Mouse (Mus musculus) neural tube, embryonic 12.5 days (tissue): ENCODE data around the gene Hes2. TPM values are rescaled to one million over a fixed set of nuclear protein-coding genes. Genes with fewer than 3 reads are reported as not detected.

Experiments
- ATAC-seq: fragments of 200-750 bp; cut with Nextera tagmentation; 2 replicates; pipeline ENCODE4 v1.8.0; 2017; ENCODE audit warnings: low read depth, mild to moderate bottlenecking, moderate TSS enrichment, moderate library complexity; ENCODE audit not compliant: low FRiP score
- H3K27ac ChIP-seq: fragments of 300-500 bp; sonication (generic); 2 replicates; pipeline ENCODE4 v1.5.1; 2016
- H3K27me3 ChIP-seq: fragments of 300-500 bp; sonication (generic); replicated peaks from 2 replicates; pipeline ENCODE4 v1.6.1; 2016; ENCODE audit warnings: mild to moderate bottlenecking
- H3K36me3 ChIP-seq: fragments of 300-500 bp; sonication (generic); 2 replicates; pipeline ENCODE4 v1.6.1; 2016; ENCODE audit warnings: mild to moderate bottlenecking
- H3K4me1 ChIP-seq: fragments of 300-500 bp; sonication (generic); 2 replicates; pipeline ENCODE4 v1.6.1; 2016
- H3K4me2 ChIP-seq: fragments of 300-500 bp; sonication (generic); replicated peaks from 2 replicates; pipeline ENCODE4 v1.6.1; 2016; ENCODE audit warnings: mild to moderate bottlenecking
- H3K4me3 ChIP-seq: fragments of 300-500 bp; sonication (generic); 2 replicates; pipeline ENCODE4 v1.5.1; 2016
- H3K9ac ChIP-seq: fragments of 300-500 bp; sonication (generic); 2 replicates; pipeline ENCODE4 v1.6.1; 2016; ENCODE audit warnings: mild to moderate bottlenecking
- H3K9me3 ChIP-seq: fragments of 300-500 bp; sonication (generic); 2 replicates; pipeline ENCODE4 v1.6.1; 2016; ENCODE audit warnings: mild to moderate bottlenecking
- WGBS: fragments of 180-500 bp; shearing (Covaris S2); methylation state at CpG from one replicate; pipeline ENCODE4 v1.1.7; 2016; 5-methylcytosine and 5-hydroxymethylcytosine counted together
- polyA plus RNA-seq: library from polyadenylated mRNA; unstranded; fragments of >200 nt; fragmentation: Nextera tagmentation; extraction: Ambion mirVana; gene quantifications from 2 replicates; pipeline ENCODE4 v1.2.1, GENCODE M21; 2016

Hes2 gene
- polyA plus RNA-seq, 1 experiment from 2014 or later: 0.24 TPM

GRCm38 (mm10) chr4:152153771-152154177 lies 4.9 kb upstream of the Hes2 start:
- no peak overlapping the region for H3K9ac ChIP-seq

GRCm38 (mm10) chr4:152155019-152155418 lies 3.6 kb upstream of the Hes2 start:
- Histone ChIP-seq H3K27me3 (peaks cover 84% of the 10 kb centered on the region), H3K4me2 (no peak overlapping the region), H3K4me3 (no peak overlapping the region), H3K9ac (no peak overlapping the region), H3K27ac (no peak overlapping the region), H3K36me3 (no peaks in the 10 kb centered on the region), H3K4me1 (peaks cover 20% of the 10 kb centered on the region), H3K9me3 (no peaks in the 10 kb centered on the region)
- 79% methylated on average over 4 of the region's 4 CpGs for WGBS
- no peak for ATAC-seq

More at GRCm38 (mm10) chr4:152153771-152154177, 4.9 kb upstream of the Hes2 start:
- Histone ChIP-seq H3K27me3 (peaks cover 84% of the 10 kb centered on the region), H3K4me3 (no peak overlapping the region), H3K9me3 (no peaks in the 10 kb centered on the region), H3K4me2 (peak overlapping the region; percentile 44), H3K36me3 (no peaks in the 10 kb centered on the region), H3K4me1 (peaks cover 14% of the 10 kb centered on the region), H3K27ac (no peak overlapping the region)
- no peak; the same call in 1 of the 2 replicates for ATAC-seq
- 2% methylated on average over 23 of the region's 23 CpGs for WGBS

DNA sequence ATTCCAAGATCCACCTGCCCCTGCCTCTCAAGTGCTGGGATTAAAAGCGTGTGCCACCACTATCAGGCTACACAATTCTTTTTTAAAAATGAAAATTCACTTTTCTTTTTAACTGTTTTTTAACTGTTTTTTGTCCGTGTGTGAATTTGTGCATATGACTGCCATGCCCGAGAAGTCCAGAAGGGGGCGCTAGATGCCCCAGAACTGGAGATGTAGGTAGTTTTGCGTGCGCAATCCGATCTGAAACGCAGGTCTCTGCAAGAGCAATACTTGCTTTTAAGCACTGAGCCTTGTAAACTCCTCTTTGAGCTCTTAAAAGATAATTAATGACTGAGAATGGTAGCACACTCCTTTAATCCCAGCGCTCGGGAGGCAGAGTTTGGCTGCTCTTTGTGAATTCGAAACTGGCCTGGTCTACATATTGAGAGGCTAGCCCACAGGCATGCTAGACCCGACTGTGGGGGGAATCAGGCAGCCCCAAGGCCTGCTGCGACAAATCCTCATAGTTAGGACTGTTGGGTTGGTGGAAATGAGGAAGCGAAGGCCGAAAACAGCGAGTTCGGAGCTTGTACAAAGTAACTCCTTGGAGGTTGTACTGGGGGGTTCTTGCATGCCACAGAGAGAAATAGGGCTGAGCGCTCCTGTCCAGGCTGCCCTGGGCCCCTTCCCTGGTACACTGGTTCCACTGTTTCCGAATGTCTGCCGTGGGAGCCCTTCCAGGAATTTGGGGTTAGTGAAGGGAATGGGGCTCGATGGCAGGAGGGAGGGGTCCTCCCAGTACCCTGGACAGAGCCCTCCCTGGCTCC lies 685 bp upstream of the Hes2 start:
- Histone ChIP-seq H3K4me1 (peaks cover 12% of the 10 kb centered on the region), H3K9ac (0 out of 2 replicates have a peak overlapping the region, but pooled peaks have one; percentile 8), H3K27ac (no peak overlapping the region), H3K9me3 (no peaks in the 10 kb centered on the region), H3K36me3 (no peaks in the 10 kb centered on the region), H3K4me3 (0 out of 2 replicates have a peak overlapping the region, but pooled peaks have one; percentile 18), H3K4me2 (peak overlapping the region; percentile 40), H3K27me3 (peaks cover 86% of the 10 kb centered on the region)
- 14% methylated on average over 21 of the region's 21 CpGs for WGBS
- no peak for ATAC-seq

DNA sequence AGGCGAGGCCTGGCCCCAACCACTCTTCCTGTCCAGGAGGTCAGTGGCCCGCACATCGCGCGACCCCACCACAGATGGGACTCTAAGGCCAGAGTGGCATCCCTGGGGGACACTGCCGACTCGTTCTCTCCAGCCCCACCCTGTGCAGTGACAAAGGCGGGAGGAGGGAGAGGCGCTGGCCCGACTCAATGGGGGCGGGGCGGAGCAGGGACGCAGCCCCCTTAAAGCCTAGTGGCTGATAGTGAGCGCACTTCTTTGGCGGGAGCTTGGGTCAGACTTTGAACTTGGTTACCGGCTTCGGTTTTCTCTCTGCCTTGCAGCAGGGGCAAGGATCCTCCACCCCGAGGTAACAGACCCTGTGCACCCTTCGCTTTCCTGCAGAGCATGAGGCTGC lies 615 bp downstream of the Hes2 start:
- H3K4me3 ChIP-seq: peak overlapping the region; percentile 11; the same call in 1 of the 2 replicates
- H3K27ac ChIP-seq: no peak overlapping the region
- peaks cover 74% of the 10 kb centered on the region for H3K27me3 ChIP-seq
- peak overlapping the region; percentile 27; the same call in 1 of the 2 replicates for H3K4me2 ChIP-seq
- H3K36me3 ChIP-seq: no peaks in the 10 kb centered on the region
- no peaks in the 10 kb centered on the region for H3K9me3 ChIP-seq
- WGBS: 1% methylated on average over 19 of the region's 19 CpGs
- peaks cover 12% of the 10 kb centered on the region for H3K4me1 ChIP-seq
- no peak overlapping the region for H3K9ac ChIP-seq
- no peak for ATAC-seq

DNA sequence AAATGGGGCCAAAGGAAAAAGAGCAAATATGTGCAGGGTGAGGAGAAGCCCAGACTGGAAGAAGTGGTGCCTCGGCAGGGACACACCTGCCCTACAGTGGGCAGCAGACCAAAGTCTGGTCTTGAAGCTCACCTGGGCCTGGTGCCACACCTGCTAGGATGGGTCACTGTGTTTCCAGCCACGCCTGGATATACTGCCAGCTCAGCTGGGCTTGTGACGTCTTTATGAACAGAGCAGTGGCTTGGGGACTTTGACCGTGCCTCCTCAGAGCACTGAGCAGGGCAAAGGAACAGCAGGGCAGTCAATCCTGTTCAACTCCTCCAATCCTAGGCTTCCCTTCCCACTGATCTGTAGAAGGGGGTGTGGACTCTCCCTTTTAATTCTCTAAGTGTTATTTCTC lies 2.1 kb downstream of the Hes2 start:
- Histone ChIP-seq H3K9ac (no peak overlapping the region), H3K27me3 (peaks cover 65% of the 10 kb centered on the region), H3K9me3 (no peaks in the 10 kb centered on the region), H3K4me1 (peaks cover 12% of the 10 kb centered on the region), H3K27ac (no peak overlapping the region), H3K4me2 (no peak overlapping the region), H3K36me3 (no peaks in the 10 kb centered on the region), H3K4me3 (no peak overlapping the region)
- 35% methylated on average over 4 of the region's 4 CpGs for WGBS
- ATAC-seq: no peak

DNA sequence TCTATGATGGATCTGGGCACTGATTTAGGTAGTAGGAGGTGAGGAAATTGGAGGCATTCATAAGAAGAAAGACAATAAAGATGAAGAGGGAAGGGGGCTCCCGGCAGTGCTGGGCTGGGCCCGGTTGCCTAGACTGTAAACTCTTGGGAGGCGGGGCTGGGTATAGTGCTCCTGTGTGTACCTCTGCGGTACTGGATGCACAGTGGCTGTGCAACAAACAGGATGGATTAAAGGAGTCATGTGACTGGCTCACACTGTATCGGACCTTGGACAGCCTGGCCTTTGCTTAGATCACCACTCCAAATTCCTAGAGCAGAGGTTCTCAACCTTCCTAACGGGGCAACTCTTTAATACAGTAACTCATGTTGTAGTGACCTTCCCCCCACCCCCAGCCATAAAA lies 2.9 kb downstream of the Hes2 start:
- H3K4me2 ChIP-seq: no peak overlapping the region
- H3K4me3 ChIP-seq: no peak overlapping the region
- 63% methylated on average over 6 of the region's 6 CpGs for WGBS
- no peak overlapping the region for H3K27ac ChIP-seq
- H3K9ac ChIP-seq: no peak overlapping the region
- no peaks in the 10 kb centered on the region for H3K36me3 ChIP-seq
- no peak for ATAC-seq
- H3K27me3 ChIP-seq: peaks cover 61% of the 10 kb centered on the region
- no peaks in the 10 kb centered on the region for H3K9me3 ChIP-seq
- peaks cover 12% of the 10 kb centered on the region for H3K4me1 ChIP-seq

- H3K9me3 ChIP-seq: no peaks in the 10 kb centered on the region
- WGBS: 92% methylated on average over 2 of the region's 2 CpGs
These were observed 4.1 kb downstream of the Hes2 start for GRCm38 (mm10) chr4:152162748-152163147.

GRCm38 (mm10) chr4:152165036-152165931 lies 6.6 kb downstream of the Hes2 start:
- H3K9me3 ChIP-seq: no peaks in the 10 kb centered on the region
- H3K9ac ChIP-seq: no peak overlapping the region
- ATAC-seq: no peak
- no peaks in the 10 kb centered on the region for H3K36me3 ChIP-seq
- H3K4me3 ChIP-seq: no peak overlapping the region
- 21% methylated on average over 22 of the region's 22 CpGs for WGBS
- H3K4me1 ChIP-seq: no peaks in the 10 kb centered on the region; the same call in 1 of the 2 replicates
- H3K27me3 ChIP-seq: peaks cover 29% of the 10 kb centered on the region
- no peak overlapping the region for H3K27ac ChIP-seq
- H3K4me2 ChIP-seq: no peak overlapping the region

More at GRCm38 (mm10) chr4:152162748-152163147, 4.1 kb downstream of the Hes2 start:
- Histone ChIP-seq H3K27me3 (peaks cover 54% of the 10 kb centered on the region), H3K4me3 (no peak overlapping the region), H3K4me1 (peaks cover 12% of the 10 kb centered on the region), H3K4me2 (no peak overlapping the region), H3K27ac (no peak overlapping the region), H3K36me3 (no peaks in the 10 kb centered on the region), H3K9ac (no peak overlapping the region)
- ATAC-seq: no peak

DNA sequence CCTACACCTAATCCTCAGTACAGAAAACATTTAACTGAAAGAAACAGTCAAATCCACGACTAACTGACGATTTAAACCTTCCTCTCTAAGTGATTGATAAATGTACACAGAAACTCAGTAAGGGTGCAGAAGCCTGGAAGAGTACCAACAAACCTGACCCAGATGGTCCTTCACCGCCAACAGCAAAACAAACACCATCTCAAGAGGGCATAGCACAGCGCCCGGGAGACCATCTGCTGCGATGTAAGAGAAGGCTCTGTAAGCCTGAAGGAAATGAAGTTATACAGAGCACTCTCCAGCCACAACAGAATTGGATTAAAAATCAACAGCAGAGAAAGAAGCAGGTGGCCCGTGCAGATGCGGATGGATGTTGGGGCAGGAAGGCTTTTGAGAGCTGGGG lies 9.4 kb downstream of the Hes2 start:
- H3K4me2 ChIP-seq: no peak overlapping the region
- no peaks in the 10 kb centered on the region for H3K36me3 ChIP-seq
- 67% methylated on average over 8 of the region's 8 CpGs for WGBS
- H3K4me3 ChIP-seq: no peak overlapping the region
- H3K4me1 ChIP-seq: no peaks in the 10 kb centered on the region; the same call in 1 of the 2 replicates
- peaks cover 1% of the 10 kb centered on the region for H3K27me3 ChIP-seq
- ATAC-seq: no peak
- H3K27ac ChIP-seq: no peak overlapping the region
- no peaks in the 10 kb centered on the region for H3K9me3 ChIP-seq
- H3K9ac ChIP-seq: no peak overlapping the region

- no peaks in the 10 kb centered on the region; the same call in 1 of the 2 replicates for H3K4me1 ChIP-seq
- H3K36me3 ChIP-seq: no peaks in the 10 kb centered on the region
- H3K4me3 ChIP-seq: no peak overlapping the region
- WGBS: 88% methylated on average over 7 of the region's 7 CpGs
- no peak overlapping the region for H3K4me2 ChIP-seq
- no peak overlapping the region for H3K9ac ChIP-seq
- no peaks in the 10 kb centered on the region; the same call in 1 of the 2 replicates for H3K27me3 ChIP-seq
- no peak for ATAC-seq
- H3K27ac ChIP-seq: no peak overlapping the region
- H3K9me3 ChIP-seq: no peaks in the 10 kb centered on the region
These were observed 10.4 kb downstream of the Hes2 start for GRCm38 (mm10) chr4:152169103-152169502.

DNA sequence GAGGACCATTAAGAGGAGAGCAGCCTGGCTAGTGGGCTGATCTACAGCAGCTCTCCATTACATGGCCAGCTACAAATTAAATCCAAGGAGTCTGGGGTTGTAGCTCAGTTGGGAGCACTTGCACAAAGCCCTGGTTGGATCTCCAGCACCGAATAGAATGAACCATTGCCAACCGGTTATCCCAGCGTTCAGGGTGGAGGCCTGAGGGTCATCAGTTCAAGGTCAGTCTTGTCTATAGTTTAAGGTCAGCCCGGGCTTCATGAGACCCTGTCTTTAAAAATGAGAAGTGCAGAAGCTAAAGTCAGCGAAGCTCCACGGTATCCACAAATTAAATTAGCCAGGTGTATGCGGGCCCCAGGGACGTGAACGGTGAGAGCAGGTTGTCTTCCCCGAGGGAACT lies 11.6 kb downstream of the Hes2 start:
- no peak for ATAC-seq
- no peak overlapping the region for H3K27ac ChIP-seq
- no peak overlapping the region for H3K9ac ChIP-seq
- no peak overlapping the region for H3K4me3 ChIP-seq
- H3K9me3 ChIP-seq: no peaks in the 10 kb centered on the region
- no peaks in the 10 kb centered on the region; the same call in 1 of the 2 replicates for H3K4me1 ChIP-seq
- 87% methylated on average over 10 of the region's 10 CpGs for WGBS
- H3K4me2 ChIP-seq: no peak overlapping the region
- H3K27me3 ChIP-seq: peaks cover 8% of the 10 kb centered on the region
- no peaks in the 10 kb centered on the region for H3K36me3 ChIP-seq

DNA sequence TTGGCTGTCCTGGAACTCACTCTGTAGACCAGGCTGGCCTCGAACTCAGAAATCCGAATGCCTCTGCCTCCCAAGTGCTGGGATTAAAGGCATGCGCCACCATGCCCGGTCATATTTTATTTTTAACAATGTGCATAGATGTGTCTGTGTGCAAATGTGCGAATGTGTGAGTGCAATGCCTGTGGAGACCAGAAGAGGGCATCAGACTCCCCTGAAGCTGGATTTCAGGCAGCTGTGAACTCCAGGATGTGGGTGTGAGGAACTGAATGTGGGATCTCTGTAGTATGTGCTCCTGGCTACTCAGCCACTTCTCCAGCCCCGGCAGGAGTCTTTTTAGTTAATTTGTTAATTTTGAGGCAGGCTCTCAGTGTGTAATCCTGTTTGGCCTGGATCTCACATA lies 12.9 kb downstream of the Hes2 start:
- WGBS: 85% methylated on average over 6 of the region's 6 CpGs
- H3K4me2 ChIP-seq: no peak overlapping the region
- H3K4me1 ChIP-seq: no peaks in the 10 kb centered on the region
- H3K4me3 ChIP-seq: no peak overlapping the region
- peaks cover 11% of the 10 kb centered on the region for H3K27me3 ChIP-seq
- ATAC-seq: no peak
- H3K27ac ChIP-seq: no peak overlapping the region
- no peak overlapping the region for H3K9ac ChIP-seq
- no peaks in the 10 kb centered on the region for H3K9me3 ChIP-seq
- no peaks in the 10 kb centered on the region for H3K36me3 ChIP-seq
